Mouse (Mus musculus): ENCODE data around the gene Vgll3. TPM values are rescaled to one million over a fixed set of nuclear protein-coding genes. Genes with fewer than 3 reads are reported as not detected.

Gene Vgll3
- polyA plus RNA-seq (2012; rRNA removed) = 0.83 and 1.1 TPM in 2 replicates

DNA sequence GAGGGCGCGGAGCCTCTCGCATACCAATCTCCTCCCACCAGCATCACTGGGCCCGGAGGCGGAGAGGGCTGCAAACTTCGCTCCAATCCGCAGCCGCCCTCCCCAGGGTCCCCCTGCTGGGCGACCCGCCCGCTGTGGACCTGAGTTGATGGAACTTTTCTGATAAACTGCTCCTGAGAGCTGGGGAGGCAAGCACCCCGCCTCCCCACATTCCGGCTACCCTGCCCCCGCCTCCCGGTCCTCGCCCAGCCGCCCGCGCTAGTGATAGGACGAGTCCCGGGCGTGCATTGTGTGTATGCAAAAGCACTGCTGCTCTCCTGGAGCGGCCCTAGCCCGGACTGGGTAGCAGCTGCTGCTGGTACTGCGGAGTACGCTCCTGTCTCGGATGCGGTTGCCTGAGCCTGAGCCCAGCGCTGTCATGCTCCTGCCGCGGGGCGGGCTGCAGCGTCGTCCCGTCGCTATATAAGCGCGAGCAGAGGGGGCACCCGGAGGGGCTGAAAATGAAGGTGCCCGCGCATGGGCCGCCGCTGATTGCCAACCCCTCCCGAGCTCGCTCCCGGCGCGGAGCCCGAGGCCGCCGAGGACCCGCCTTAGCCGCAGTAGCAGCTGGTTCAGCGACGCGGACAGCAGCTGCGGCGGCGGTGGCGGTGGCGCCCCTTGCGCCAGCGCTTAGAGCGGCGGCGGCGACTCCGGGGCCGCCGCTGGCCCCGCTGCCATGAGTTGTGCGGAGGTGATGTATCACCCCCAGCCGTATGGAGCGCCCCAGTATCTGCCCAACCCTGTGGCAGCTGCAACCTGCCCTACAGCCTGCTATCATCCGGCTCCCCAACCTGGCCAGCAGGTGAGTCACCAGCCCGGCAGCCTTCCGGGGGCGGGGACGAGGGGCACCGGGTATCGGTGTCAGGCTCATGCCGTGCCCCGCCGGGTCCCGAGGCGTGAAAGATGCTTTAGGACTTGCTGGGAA is at the start of gene Vgll3:
Gene Vgll3 (plus strand): TSS at position 340 of the 964 bp plus-strand sequence.

Measured in central nervous system, embryonic 18 days (tissue).